ENCODE assay signal across 8 mouse cellular contexts in genomic region chr9:37567892-37568604, GRCm38 (mm10). TPM values are rescaled to one million over a fixed set of nuclear protein-coding genes. Genes with fewer than 3 reads are reported as not detected.
DNase-seq lines count a peak whose midpoint lies in the region; ATAC-seq and TF ChIP-seq lines count a peak whose summit lies in the region.

No protein-coding gene starts in this region.

- no peak overlapping the region for H3K27ac ChIP-seq in forebrain, embryonic 14.5 days (ENCODE audit: low read depth, low read length)
- no peak overlapping the region for H3K27ac ChIP-seq in forebrain, embryonic 11.5 days (ENCODE audit: low read depth, low read length)
- no peak overlapping the region for H3K27ac ChIP-seq in brown adipose tissue, adult 24 weeks (replicated peaks; ENCODE audit: low read depth, low read length)
- H3K27ac ChIP-seq in olfactory bulb, adult 2 months (ENCODE audit: insufficient read depth, low read depth, low read length): peak overlapping the region; percentile 71

- TF ChIP-seq POLR2A in olfactory bulb, adult 2 months (IDR thresholded peaks at IDR 0.05; ENCODE audit: insufficient read depth, low read depth, low read length): no peak

- H3K4me2 ChIP-seq in forebrain, embryonic 14.5 days (ENCODE audit: low read length): no peak overlapping the region
- H3K4me2 ChIP-seq in forebrain, embryonic 11.5 days (ENCODE audit: low read depth, low read length, severe bottlenecking): no peak overlapping the region

- no peaks in the 10 kb centered on the region for H3K9me3 ChIP-seq in forebrain, embryonic 14.5 days (replicated peaks; ENCODE audit: control insufficient read depth, low read length)
- H3K9me3 ChIP-seq in forebrain, embryonic 11.5 days (ENCODE audit: control insufficient read depth, low read length): no peaks in the 10 kb centered on the region

- no peak overlapping the region for H3K9ac ChIP-seq in forebrain, embryonic 14.5 days (ENCODE audit: low read length)
- no peak overlapping the region for H3K9ac ChIP-seq in forebrain, embryonic 11.5 days (ENCODE audit: low read length)

- no peak for TF ChIP-seq CTCF in olfactory bulb, adult 2 months (IDR thresholded peaks at IDR 0.05; ENCODE audit: insufficient read depth, low read depth, low read length)

- H3K27me3 ChIP-seq in forebrain, embryonic 14.5 days (replicated peaks; ENCODE audit: control insufficient read depth, insufficient read depth, low read length): no peaks in the 10 kb centered on the region
- no peaks in the 10 kb centered on the region for H3K27me3 ChIP-seq in forebrain, embryonic 11.5 days (ENCODE audit: control insufficient read depth, insufficient read depth, low read length)

- WGBS in forebrain, embryonic 14.5 days: 57% methylated on average over 15 of the region's 15 CpGs
- WGBS in forebrain, embryonic 11.5 days: 59% methylated on average over 15 of the region's 15 CpGs
- 18% methylated on average over 15 of the region's 15 CpGs for WGBS in olfactory bulb, adult 2 months

- no peaks in the 10 kb centered on the region for H3K36me3 ChIP-seq in forebrain, embryonic 14.5 days (ENCODE audit: control insufficient read depth, insufficient read depth, low read length)
- H3K36me3 ChIP-seq in forebrain, embryonic 11.5 days (ENCODE audit: control insufficient read depth, insufficient read depth, low read length): no peaks in the 10 kb centered on the region

- ATAC-seq in forebrain, embryonic 14.5 days: 0 out of 2 replicates have a peak, but pooled peaks have one; percentile 20
- no peak for ATAC-seq in forebrain, embryonic 11.5 days (replicated peaks; ENCODE audit: low FRiP score)

- H3K4me3 ChIP-seq in forebrain, embryonic 14.5 days (ENCODE audit: low read depth, low read length): no peak overlapping the region
- H3K4me3 ChIP-seq in forebrain, embryonic 11.5 days (ENCODE audit: low read depth, low read length): no peak overlapping the region
- peak overlapping the region; percentile 4 for H3K4me3 ChIP-seq in brown adipose tissue, adult 24 weeks (ENCODE audit: insufficient read depth, low read depth, low read length)
- no peak overlapping the region for H3K4me3 ChIP-seq in olfactory bulb, adult 2 months (ENCODE audit: insufficient read depth, low read depth, low read length)

- intact Hi-C loops in left cerebral cortex, postnatal 36 days (cut with DNase I): loop anchor here (2.0 kb wide), 1 partner anchor 13 kb away; the partner anchor contains the start of gene Siae

- no peak for DNase-seq in forebrain, embryonic 14.5 days (ENCODE audit: low spot score)
- no peak for DNase-seq in forebrain, embryonic 11.5 days (ENCODE audit: low spot score)
- peak; percentile 43 for DNase-seq in heart, postnatal 4 days
- peak; percentile 78 to 86 for DNase-seq in left cerebral cortex, postnatal 36 days (ENCODE audit: low spot score in 2 of 2)
- DNase-seq in cerebellum, adult 11-12 months: no peak
- DNase-seq in gastrocnemius, adult 18-20 months (ENCODE audit: low spot score): no peak

- H3K4me1 ChIP-seq in forebrain, embryonic 14.5 days (ENCODE audit: control insufficient read depth, insufficient read depth, low read length): peaks cover 7% of the 10 kb centered on the region; the same call in 1 of the 2 replicates
- no peaks in the 10 kb centered on the region for H3K4me1 ChIP-seq in forebrain, embryonic 11.5 days (replicated peaks; ENCODE audit: control insufficient read depth, insufficient read depth, low read length)
- peaks cover 12% of the 10 kb centered on the region for H3K4me1 ChIP-seq in brown adipose tissue, adult 24 weeks (ENCODE audit: control insufficient read depth, insufficient read depth, insufficient read length, low read length)
- H3K4me1 ChIP-seq in olfactory bulb, adult 2 months (ENCODE audit: control insufficient read depth, insufficient read depth, low read length): peaks cover 19% of the 10 kb centered on the region

RNA-seq across cellular contexts. Expression of gene Siae, which starts 12.6 kb away (rescaled TPM):
- polyA plus RNA-seq in forebrain, embryonic 14.5 days (2014; fragmentation: Nextera tagmentation; extraction: Ambion mirVana): 8.5 and 10.5 TPM in 2 replicates
- 8.0 and 8.5 TPM in 2 replicates for polyA plus RNA-seq in forebrain, embryonic 11.5 days (2014; fragmentation: Nextera tagmentation; extraction: Ambion mirVana)
- polyA plus RNA-seq in brown adipose tissue, adult 24 weeks (2012; ENCODE audit: insufficient read depth, insufficient read length, missing spikeins): 11.7 and 12.1 TPM in 2 replicates
- 1 to 10 TPM; 6.5 to 6.6 TPM for total RNA-seq in heart, postnatal 4 days (2021)
- 10 to 100 TPM; 18.3 to 19.7 TPM for total RNA-seq in left cerebral cortex, postnatal 36 days (2021)
- not detected in 2 replicates for polyA plus RNA-seq in olfactory bulb, adult 2 months (2012; ENCODE audit: insufficient read depth, insufficient read length, low replicate concordance, missing spikeins)
- total RNA-seq in gastrocnemius, adult 18-20 months (2021): 1 to 10 TPM; 3.3 to 4.0 TPM

RNA-seq across cellular contexts. Expression of gene Nrgn, which starts 15.3 kb away (rescaled TPM):
- polyA plus RNA-seq in forebrain, embryonic 14.5 days (2014; fragmentation: Nextera tagmentation; extraction: Ambion mirVana): 7.4 and 14.8 TPM in 2 replicates
- 2.7 and 3.4 TPM in 2 replicates for polyA plus RNA-seq in forebrain, embryonic 11.5 days (2014; fragmentation: Nextera tagmentation; extraction: Ambion mirVana)
- 4.5 TPM in 1 of 2 replicates, not detected in the other for polyA plus RNA-seq in brown adipose tissue, adult 24 weeks (2012; ENCODE audit: insufficient read depth, insufficient read length, missing spikeins)
- total RNA-seq in heart, postnatal 4 days (2021): 1 to 10 TPM; 2.0 to 3.1 TPM
- total RNA-seq in left cerebral cortex, postnatal 36 days (2021): 1,000 to 10,000 TPM; 1,855 to 2,522 TPM
- polyA plus RNA-seq in olfactory bulb, adult 2 months (2012; ENCODE audit: insufficient read depth, insufficient read length, low replicate concordance, missing spikeins): 523 TPM in 1 of 2 replicates, not detected in the other
- under 1 TPM; 0.34 to 0.57 TPM for total RNA-seq in gastrocnemius, adult 18-20 months (2021)

RNA-seq across cellular contexts. Expression of gene Vsig2, which starts 29.0 kb away (rescaled TPM):
- polyA plus RNA-seq in forebrain, embryonic 14.5 days (2014; fragmentation: Nextera tagmentation; extraction: Ambion mirVana): 0.82 TPM in 1 of 2 replicates, not detected in the other
- polyA plus RNA-seq in forebrain, embryonic 11.5 days (2014; fragmentation: Nextera tagmentation; extraction: Ambion mirVana): 0.36 and 0.75 TPM in 2 replicates
- polyA plus RNA-seq in brown adipose tissue, adult 24 weeks (2012; ENCODE audit: insufficient read depth, insufficient read length, missing spikeins): 2.1 and 5.7 TPM in 2 replicates
- 1 to 10 TPM; 6.4 to 7.9 TPM for total RNA-seq in heart, postnatal 4 days (2021)
- 1 to 10 TPM; 1.4 to 4.1 TPM for total RNA-seq in left cerebral cortex, postnatal 36 days (2021)
- polyA plus RNA-seq in olfactory bulb, adult 2 months (2012; ENCODE audit: insufficient read depth, insufficient read length, low replicate concordance, missing spikeins): not detected in 2 replicates
- total RNA-seq in gastrocnemius, adult 18-20 months (2021): under 1 TPM; 0.55 to 0.85 TPM

RNA-seq across cellular contexts. Expression of gene Esam, which starts 40.2 kb away (rescaled TPM):
- polyA plus RNA-seq in forebrain, embryonic 14.5 days (2014; fragmentation: Nextera tagmentation; extraction: Ambion mirVana): 32.9 and 44.0 TPM in 2 replicates
- 29.8 and 30.7 TPM in 2 replicates for polyA plus RNA-seq in forebrain, embryonic 11.5 days (2014; fragmentation: Nextera tagmentation; extraction: Ambion mirVana)
- polyA plus RNA-seq in brown adipose tissue, adult 24 weeks (2012; ENCODE audit: insufficient read depth, insufficient read length, missing spikeins): 15.0 and 29.4 TPM in 2 replicates
- 10 to 100 TPM; 88.8 to 91.3 TPM for total RNA-seq in heart, postnatal 4 days (2021)
- total RNA-seq in left cerebral cortex, postnatal 36 days (2021): 10 to 100 TPM; 19.5 to 23.0 TPM
- polyA plus RNA-seq in olfactory bulb, adult 2 months (2012; ENCODE audit: insufficient read depth, insufficient read length, low replicate concordance, missing spikeins): not detected in 2 replicates
- total RNA-seq in gastrocnemius, adult 18-20 months (2021): 10 to 100 TPM; 17.9 to 18.5 TPM

RNA-seq across cellular contexts. Expression of gene Spa17, which starts 45.5 kb away (rescaled TPM):
- 11.0 and 12.6 TPM in 2 replicates for polyA plus RNA-seq in forebrain, embryonic 14.5 days (2014; fragmentation: Nextera tagmentation; extraction: Ambion mirVana)
- 16.7 and 20.6 TPM in 2 replicates for polyA plus RNA-seq in forebrain, embryonic 11.5 days (2014; fragmentation: Nextera tagmentation; extraction: Ambion mirVana)
- 13.3 and 14.2 TPM in 2 replicates for polyA plus RNA-seq in brown adipose tissue, adult 24 weeks (2012; ENCODE audit: insufficient read depth, insufficient read length, missing spikeins)
- total RNA-seq in heart, postnatal 4 days (2021): 1 to 10 TPM; 2.4 to 4.5 TPM
- total RNA-seq in left cerebral cortex, postnatal 36 days (2021): 1 to 10 TPM; 1.8 to 2.9 TPM
- polyA plus RNA-seq in olfactory bulb, adult 2 months (2012; ENCODE audit: insufficient read depth, insufficient read length, low replicate concordance, missing spikeins): not detected in 2 replicates
- total RNA-seq in gastrocnemius, adult 18-20 months (2021): 1 to 10 TPM; 2.8 to 3.5 TPM

Comparison
In these comparisons a context has a peak if more than half of its experiments do, and no peak if none do; other contexts are left out.
1. DNase-seq: peak in heart, postnatal 4 days (single experiment) and left cerebral cortex, postnatal 36 days (2 of 2); none in forebrain, embryonic 14.5 days (single experiment), forebrain, embryonic 11.5 days (single experiment), cerebellum, adult 11-12 months (single experiment) and gastrocnemius, adult 18-20 months (single experiment).